Mouse (Mus musculus) cerebellum, adult 11-12 months (tissue): Measurements from ENCODE around the gene Mief2.

Source experiments
- DNase-seq: peaks from one replicate; pipeline ENCODE4 v3.0.0; 2022

The Mief2 gene

GRCm38 (mm10) chr11:60777801-60778370, 49.7 kb downstream of the Mief2 start:
- DNase-seq: peak; percentile 14

- DNase-seq: peak; percentile 9
These were observed 51.5 kb downstream of the Mief2 start for GRCm38 (mm10) chr11:60779673-60780189.
